Mouse (Mus musculus) forebrain, embryonic 11.5 days (tissue): ENCODE data around the gene Sdc1. TPM values are rescaled to one million over a fixed set of nuclear protein-coding genes. Genes with fewer than 3 reads are reported as not detected.

Source experiments
- ATAC-seq: fragments of 200-750 bp; cut with Nextera tagmentation; replicated peaks from 2 replicates; pipeline ENCODE4 v1.8.0; 2017; ENCODE audit warnings: moderate TSS enrichment; ENCODE audit not compliant: low FRiP score
- DNase-seq: peaks from one replicate; pipeline ENCODE4 v3.0.0-alpha.2; 2017; ENCODE audit warnings: low spot score
- H3K27ac ChIP-seq: fragments of 300-500 bp; sonication (generic); 2 replicates; pipeline ENCODE4 v1.5.1; 2014; ENCODE audit warnings: low read depth, low read length
- H3K27me3 ChIP-seq: fragments of 300-500 bp; sonication (generic); 2 replicates; pipeline ENCODE4 v1.6.1; 2014; ENCODE audit warnings: mild to moderate bottlenecking, low read length, mixed read lengths; ENCODE audit not compliant: control insufficient read depth, insufficient read depth
- H3K36me3 ChIP-seq: fragments of 300-500 bp; sonication (generic); 2 replicates; pipeline ENCODE4 v1.6.1; 2014; ENCODE audit warnings: mild to moderate bottlenecking, low read length, moderate library complexity, mixed read lengths; ENCODE audit not compliant: control insufficient read depth, insufficient read depth
- H3K4me1 ChIP-seq: fragments of 300-500 bp; sonication (generic); replicated peaks from 2 replicates; pipeline ENCODE4 v1.6.1; 2014; ENCODE audit warnings: low read length, mixed read lengths; ENCODE audit not compliant: control insufficient read depth, insufficient read depth
- H3K4me2 ChIP-seq: fragments of 300-500 bp; sonication (generic); 2 replicates; pipeline ENCODE4 v1.6.1; 2014; ENCODE audit warnings: low read depth, mild to moderate bottlenecking, low read length, moderate library complexity, mixed read lengths; ENCODE audit not compliant: severe bottlenecking
- H3K4me3 ChIP-seq: fragments of 300-500 bp; sonication (generic); 2 replicates; pipeline ENCODE4 v1.5.1; 2014; ENCODE audit warnings: low read depth, low read length
- H3K9ac ChIP-seq: fragments of 300-500 bp; sonication (generic); 2 replicates; pipeline ENCODE4 v1.6.1; 2014; ENCODE audit warnings: low read length
- H3K9me3 ChIP-seq: fragments of 300-500 bp; sonication (generic); 2 replicates; pipeline ENCODE4 v1.6.1; 2016; ENCODE audit warnings: low read length, mixed read lengths; ENCODE audit not compliant: control insufficient read depth
- WGBS: fragments of 180-500 bp; shearing (Covaris S2); extraction: QIAGEN DNeasy Blood & Tissue Kit; methylation state at CpG from one replicate; pipeline ENCODE4 v1.1.7; 2014; 5-methylcytosine and 5-hydroxymethylcytosine counted together
- polyA plus RNA-seq: library from polyadenylated mRNA; unstranded; fragments of >200 nt; fragmentation: Nextera tagmentation; extraction: Ambion mirVana; gene quantifications from 2 replicates; pipeline ENCODE4 v1.2.1, GENCODE M21; 2014

Gene Sdc1
- polyA plus RNA-seq, 1 experiment from 2014 or later = 86.8 TPM

DNA sequence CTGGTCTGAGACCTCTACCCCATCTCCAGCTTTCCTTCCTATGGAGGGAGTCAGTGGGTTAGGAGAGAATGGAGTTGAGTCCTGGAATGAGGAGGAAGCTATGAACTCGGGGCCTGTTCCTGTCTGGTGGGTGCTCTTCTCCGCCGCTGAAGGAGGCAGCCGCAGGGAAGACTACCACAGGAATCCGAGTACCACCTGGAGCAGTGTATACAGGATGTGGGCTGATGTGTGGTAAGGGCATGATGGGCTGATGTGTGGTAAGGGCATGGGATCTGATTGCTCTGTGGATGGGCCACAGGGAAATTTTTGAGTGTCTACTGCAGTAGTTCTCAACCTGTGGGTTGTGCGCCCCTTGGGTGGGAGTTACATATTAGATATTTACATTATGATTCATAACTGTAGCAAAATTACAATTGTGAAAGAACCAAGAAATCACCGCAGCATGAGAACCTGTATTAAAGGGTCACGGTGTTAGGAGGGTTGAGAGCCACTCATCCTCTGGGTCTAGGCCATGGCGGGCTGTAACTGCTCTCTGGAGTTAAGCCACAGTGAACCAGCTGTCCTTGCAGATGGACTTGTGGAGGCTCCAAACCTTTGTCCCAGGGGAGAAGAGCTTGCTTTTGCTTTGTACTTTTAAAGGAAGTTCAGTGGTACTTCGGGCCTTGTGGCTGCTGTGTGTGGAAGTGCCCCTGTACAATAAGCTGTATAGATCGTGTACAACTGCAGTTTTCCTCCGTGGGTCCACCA lies 16.0 kb downstream of the Sdc1 start:
- 94% methylated on average over 12 of the region's 12 CpGs for WGBS
- H3K27ac ChIP-seq = no peak overlapping the region

GRCm38 (mm10) chr12:8788469-8788868 lies 17.3 kb downstream of the Sdc1 start:
- H3K4me3 ChIP-seq = no peak overlapping the region
- DNase-seq (no peak), ATAC-seq (no peak)
- no peaks in the 10 kb centered on the region for H3K27me3 ChIP-seq
- H3K9me3 ChIP-seq = no peaks in the 10 kb centered on the region
- H3K27ac ChIP-seq = no peak overlapping the region
- H3K36me3 ChIP-seq = peaks cover 10% of the 10 kb centered on the region
- H3K9ac ChIP-seq = no peak overlapping the region
- 57% methylated on average over 3 of the region's 3 CpGs for WGBS
- H3K4me1 ChIP-seq = no peaks in the 10 kb centered on the region
- H3K4me2 ChIP-seq = no peak overlapping the region

More for the DNA sequence above, 16.0 kb downstream of the Sdc1 start:
- Histone ChIP-seq H3K4me3 (no peak overlapping the region), H3K9ac (no peak overlapping the region), H3K36me3 (peaks cover 7% of the 10 kb centered on the region), H3K4me1 (no peaks in the 10 kb centered on the region), H3K9me3 (no peaks in the 10 kb centered on the region), H3K4me2 (no peak overlapping the region), H3K27me3 (no peaks in the 10 kb centered on the region)
- DNase-seq (no peak), ATAC-seq (no peak)

- Histone ChIP-seq H3K9ac (no peak overlapping the region), H3K4me3 (no peak overlapping the region), H3K27me3 (no peaks in the 10 kb centered on the region), H3K4me1 (no peaks in the 10 kb centered on the region), H3K4me2 (no peak overlapping the region), H3K9me3 (no peaks in the 10 kb centered on the region; the same call in 1 of the 2 replicates), H3K36me3 (peaks cover 21% of the 10 kb centered on the region), H3K27ac (no peak overlapping the region)
- WGBS = 94% methylated on average over 12 of the region's 12 CpGs
- ATAC-seq (no peak), DNase-seq (no peak)
Observed at GRCm38 (mm10) chr12:8790615-8791014, 19.5 kb downstream of the Sdc1 start.

GRCm38 (mm10) chr12:8793410-8794051 lies 22.4 kb downstream of the Sdc1 start:
- Histone ChIP-seq H3K9me3 (no peaks in the 10 kb centered on the region; the same call in 1 of the 2 replicates), H3K9ac (no peak overlapping the region), H3K4me3 (no peak overlapping the region), H3K27me3 (no peaks in the 10 kb centered on the region), H3K4me2 (no peak overlapping the region), H3K36me3 (peaks cover 21% of the 10 kb centered on the region), H3K27ac (no peak overlapping the region), H3K4me1 (no peaks in the 10 kb centered on the region)
- ATAC-seq (no peak), DNase-seq (no peak)
- WGBS = 88% methylated on average over 2 of the region's 2 CpGs

GRCm38 (mm10) chr12:8797936-8798335 lies 26.8 kb downstream of the Sdc1 start:
- Histone ChIP-seq H3K9me3 (no peaks in the 10 kb centered on the region; the same call in 1 of the 2 replicates), H3K9ac (no peak overlapping the region), H3K4me2 (no peak overlapping the region), H3K27ac (no peak overlapping the region), H3K4me1 (no peaks in the 10 kb centered on the region), H3K27me3 (no peaks in the 10 kb centered on the region), H3K4me3 (no peak overlapping the region), H3K36me3 (peaks cover 13% of the 10 kb centered on the region)
- no peak for DNase-seq
- ATAC-seq = no peak
- 88% methylated on average over 7 of the region's 7 CpGs for WGBS

DNA sequence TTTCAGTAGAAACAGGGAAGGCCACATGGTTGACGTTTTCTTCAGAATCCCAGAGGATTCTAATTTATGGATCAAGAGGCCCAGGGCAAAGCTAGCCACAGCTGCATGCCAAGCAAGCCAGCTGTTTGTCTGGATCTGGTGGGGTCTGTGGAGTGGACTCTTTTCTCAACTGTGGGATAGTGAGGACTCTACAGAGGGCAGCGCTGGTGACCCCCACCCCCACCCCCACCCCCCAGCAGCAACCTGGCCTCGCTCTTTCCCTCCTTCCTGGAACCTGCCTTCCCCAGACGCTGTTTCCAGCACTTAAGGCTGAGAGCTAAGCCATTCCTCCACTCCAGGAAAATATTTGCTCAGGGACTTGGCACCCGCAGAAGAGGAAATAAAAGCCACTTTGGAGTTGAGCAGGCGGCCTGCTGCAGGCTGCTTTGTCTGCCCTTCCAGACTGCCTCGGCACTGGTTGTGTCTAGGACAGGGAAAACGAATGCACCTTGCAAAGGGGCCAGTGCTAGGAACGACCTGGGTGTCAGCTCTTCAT lies 27.4 kb downstream of the Sdc1 start:
- no peak for DNase-seq
- Histone ChIP-seq H3K36me3 (peaks cover 10% of the 10 kb centered on the region), H3K9me3 (no peaks in the 10 kb centered on the region; the same call in 1 of the 2 replicates), H3K9ac (no peak overlapping the region), H3K4me3 (no peak overlapping the region), H3K27me3 (no peaks in the 10 kb centered on the region), H3K27ac (no peak overlapping the region), H3K4me2 (no peak overlapping the region), H3K4me1 (no peaks in the 10 kb centered on the region)
- no peak for ATAC-seq
- WGBS = 68% methylated on average over 9 of the region's 9 CpGs

DNA sequence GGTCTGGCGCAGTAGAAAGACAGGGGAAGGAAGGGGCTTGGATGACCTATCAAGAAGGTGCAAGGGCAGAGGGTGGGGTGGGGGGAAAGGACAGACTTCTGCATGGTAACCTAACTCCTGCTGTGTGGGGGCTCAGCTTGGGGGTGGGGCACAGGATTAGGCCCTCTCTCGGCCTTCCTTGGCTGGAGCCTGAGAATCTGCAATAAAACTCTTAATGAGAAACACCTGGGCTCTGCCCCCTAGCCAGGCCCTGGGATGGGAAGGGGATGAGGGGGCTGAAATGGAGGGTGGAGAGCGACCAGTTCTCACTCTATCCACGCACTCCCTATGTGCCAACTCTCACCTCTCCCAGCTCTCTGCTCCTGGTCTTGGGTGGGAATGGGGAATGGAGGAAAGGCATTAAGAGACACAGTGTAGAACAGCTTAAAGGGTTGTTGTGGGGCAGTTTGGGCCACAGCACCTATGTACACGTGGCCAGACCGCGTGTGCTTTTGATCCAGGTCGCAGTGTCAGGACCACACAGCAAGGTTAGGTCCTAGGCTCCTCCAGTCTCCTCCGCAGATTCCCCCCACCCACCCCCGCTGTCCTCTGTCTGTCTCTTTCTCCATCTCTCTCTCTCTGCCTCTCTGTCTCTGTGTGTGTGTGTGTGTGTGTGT lies 32.4 kb downstream of the Sdc1 start:
- no peak for DNase-seq
- Histone ChIP-seq H3K27ac (no peak overlapping the region), H3K4me2 (no peak overlapping the region), H3K27me3 (no peaks in the 10 kb centered on the region), H3K9ac (no peak overlapping the region), H3K4me3 (no peak overlapping the region), H3K9me3 (no peaks in the 10 kb centered on the region), H3K4me1 (no peaks in the 10 kb centered on the region), H3K36me3 (no peaks in the 10 kb centered on the region)
- no peak for ATAC-seq
- WGBS = 48% methylated on average over 10 of the region's 10 CpGs

DNA sequence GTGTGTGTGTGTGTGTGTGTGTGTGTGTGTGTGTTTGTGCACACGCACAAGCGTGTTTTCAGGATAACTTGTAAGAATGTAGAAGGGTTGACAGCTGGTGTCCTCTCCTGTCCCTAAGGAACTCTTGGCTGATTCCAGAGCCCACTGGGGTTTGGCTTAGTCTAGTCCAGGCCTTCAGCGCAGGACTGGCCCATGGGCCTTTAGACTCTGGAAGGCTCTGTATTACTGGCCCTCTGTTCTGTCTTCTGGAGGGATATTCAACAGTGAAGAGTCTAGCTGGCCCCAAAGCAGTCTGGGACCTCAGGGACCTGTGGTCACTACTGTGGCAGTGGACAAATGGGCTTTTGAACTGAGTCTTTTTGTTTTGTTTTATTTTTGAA lies 32.9 kb downstream of the Sdc1 start:
- Histone ChIP-seq H3K36me3 (no peaks in the 10 kb centered on the region), H3K4me2 (no peak overlapping the region), H3K4me1 (no peaks in the 10 kb centered on the region), H3K9me3 (no peaks in the 10 kb centered on the region), H3K4me3 (no peak overlapping the region), H3K27me3 (no peaks in the 10 kb centered on the region), H3K27ac (no peak overlapping the region), H3K9ac (no peak overlapping the region)
- DNase-seq (no peak), ATAC-seq (no peak)
- WGBS = 91% methylated on average over 3 of the region's 3 CpGs
